Mouse (Mus musculus): ENCODE data around the gene Ankrd2.

- no peak for TF ChIP-seq CTCF (IDR thresholded peaks at IDR 0.05; ENCODE audit: borderline replicate concordance, extremely low read depth, insufficient read depth, insufficient read length)
- no peak for TF ChIP-seq POLR2A (IDR thresholded peaks at IDR 0.05; ENCODE audit: borderline replicate concordance, extremely low read depth, insufficient read depth, insufficient read length, poor library complexity, severe bottlenecking)
Measured at GRCm38 (mm10) chr19:42054255-42054654, 18.5 kb downstream of the Ankrd2 start.

Data from brain, embryonic 14.5 days (tissue).